Mouse (Mus musculus) olfactory bulb, adult 2 months (tissue): ENCODE measurements around the gene Xkr7.

Source experiments
- CTCF ChIP-seq: fragments of 200-500 bp; IDR thresholded peaks from 2 replicates; pipeline ENCODE4 v1.5.1; 2012; ENCODE audit warnings: low read depth, mild to moderate bottlenecking, low read length, moderate library complexity; ENCODE audit not compliant: insufficient read depth
- POLR2A ChIP-seq: fragments of 200-500 bp; IDR thresholded peaks from 2 replicates; pipeline ENCODE4 v1.6.1; 2012; ENCODE audit warnings: mild to moderate bottlenecking, low read depth, low read length, moderate library complexity; ENCODE audit not compliant: insufficient read depth

DNA sequence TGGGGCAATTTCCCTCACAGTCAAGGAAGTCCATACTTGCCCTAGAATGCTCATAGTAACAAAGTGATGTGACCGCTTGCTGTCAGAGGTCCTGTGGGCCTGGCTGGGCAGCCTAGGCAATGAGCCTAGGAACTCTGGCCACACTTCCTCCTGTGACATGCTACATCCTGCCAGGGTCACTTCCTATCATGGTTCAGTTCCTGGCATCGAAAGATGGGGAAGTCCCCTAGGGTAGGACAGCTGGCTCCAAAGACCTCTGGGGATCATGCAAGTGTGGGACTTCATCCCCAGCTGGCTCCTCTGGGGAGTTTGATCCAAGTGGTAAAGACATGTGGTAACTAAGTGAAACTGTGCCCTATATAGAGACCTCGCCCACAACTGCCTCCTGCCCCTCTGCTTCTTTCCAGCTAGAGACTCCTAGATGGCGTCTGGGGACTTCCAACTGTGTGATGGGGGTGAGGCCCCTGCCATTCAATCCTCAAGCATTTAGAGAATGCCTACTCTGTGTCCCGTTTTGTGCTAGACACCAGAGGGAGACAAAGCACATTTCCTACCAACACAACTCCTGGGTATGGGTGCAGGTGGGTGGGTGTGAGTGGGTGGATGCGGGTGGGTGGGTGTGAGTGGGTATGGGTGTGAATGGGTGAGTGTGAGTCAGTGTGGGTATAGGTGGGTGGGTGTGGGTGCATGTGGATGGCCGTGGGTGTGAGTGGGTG lies 52.8 kb downstream of the Xkr7 start:
- TF ChIP-seq CTCF (no peak), POLR2A (no peak)
